Mouse (Mus musculus) MN1 (cell line): Measurements from ENCODE around the gene Zfp119b.
A peak's percentile ranks its signal among the peaks of the same experiment; 100 is the strongest.
"Not testable (repeated sequence)": the region's sequence is repeated elsewhere in the genome, so short reads cannot be mapped to it uniquely, and the experiment has no call there.

Experiments used
- DNase-seq: peaks from one replicate; pipeline ENCODE4 v3.0.0-alpha.2; 2016; ENCODE audit warnings: low spot score

Zfp119b gene

GRCm38 (mm10) chr17:55957726-55958583 is 8.7 kb upstream of the Zfp119b start:
- DNase-seq: no peak

- DNase-seq: peak; percentile 82
Observed at GRCm38 (mm10) chr17:55957168-55957567, 7.9 kb upstream of the Zfp119b start.

- DNase-seq: no peak
Observed at GRCm38 (mm10) chr17:55956591-55956990, 7.3 kb upstream of the Zfp119b start.

GRCm38 (mm10) chr17:55956129-55956528 is 6.8 kb upstream of the Zfp119b start:
- DNase-seq: no peak

GRCm38 (mm10) chr17:55954229-55954628 is 4.9 kb upstream of the Zfp119b start:
- no peak for DNase-seq

GRCm38 (mm10) chr17:55953751-55954150 is 4.5 kb upstream of the Zfp119b start:
- no peak for DNase-seq

GRCm38 (mm10) chr17:55952447-55953027 is 3.2 kb upstream of the Zfp119b start, which contains the start of gene Ebi3:
Gene Ebi3 (plus strand): TSS chr17:55952640.
- DNase-seq: no peak

GRCm38 (mm10) chr17:55952041-55952440 is 2.7 kb upstream of the Zfp119b start:
- DNase-seq: no peak

GRCm38 (mm10) chr17:55950601-55951000 is 1.3 kb upstream of the Zfp119b start:
- DNase-seq: no peak

- no peak for DNase-seq
Observed at GRCm38 (mm10) chr17:55948647-55949046, 653 bp downstream of the Zfp119b start.

- DNase-seq: no peak
Observed at GRCm38 (mm10) chr17:55945696-55946095, 3.6 kb downstream of the Zfp119b start.

GRCm38 (mm10) chr17:55944866-55945682 is 4.2 kb downstream of the Zfp119b start:
- peak; percentile 86 for DNase-seq

- not testable (repeated sequence) for DNase-seq
Observed at GRCm38 (mm10) chr17:55944387-55944865, 4.9 kb downstream of the Zfp119b start.

- DNase-seq: no peak
Observed at GRCm38 (mm10) chr17:55933191-55933590, 16.1 kb downstream of the Zfp119b start.

GRCm38 (mm10) chr17:55932635-55933034 is 16.7 kb downstream of the Zfp119b start:
- no peak for DNase-seq

GRCm38 (mm10) chr17:55931553-55932502 is 17.5 kb downstream of the Zfp119b start:
- DNase-seq: peak; percentile 84

- no peak for DNase-seq
Observed at GRCm38 (mm10) chr17:55906669-55907068, 42.6 kb downstream of the Zfp119b start.

GRCm38 (mm10) chr17:55904131-55904530 is 45.2 kb downstream of the Zfp119b start:
- DNase-seq: no peak

- DNase-seq: no peak
Observed at GRCm38 (mm10) chr17:55903687-55904086, 45.6 kb downstream of the Zfp119b start.

- DNase-seq: no peak
Observed at GRCm38 (mm10) chr17:55903087-55903486, 46.2 kb downstream of the Zfp119b start.

- DNase-seq: not testable (repeated sequence)
Observed at GRCm38 (mm10) chr17:55892406-55892955, 56.8 kb downstream of the Zfp119b start.
